Mouse (Mus musculus) kidney, adult 2 months (tissue): ENCODE results near the gene Csrnp1. TPM values are rescaled to one million over a fixed set of nuclear protein-coding genes. Genes with fewer than 3 reads are reported as not detected.
A peak's percentile ranks its signal among the peaks of the same experiment; 100 is the strongest.

Experiments
- DNase-seq: peaks from one replicate; pipeline ENCODE4 v3.0.0; 2021
- H3K27ac ChIP-seq: fragments of 200-500 bp; 2 replicates; pipeline ENCODE4 v1.5.1; 2012; ENCODE audit warnings: low read depth, low read length, control low read depth, inconsistent platforms; ENCODE audit not compliant: insufficient read depth
- H3K27me3 ChIP-seq: fragments of 200-500 bp; replicated peaks from 2 replicates; pipeline ENCODE4 v1.6.1; 2012; ENCODE audit warnings: mild to moderate bottlenecking, moderate library complexity, low read length, inconsistent platforms; ENCODE audit not compliant: control insufficient read depth, insufficient read depth
- H3K36me3 ChIP-seq: fragments of 200-500 bp; 2 replicates; pipeline ENCODE4 v1.6.1; 2012; ENCODE audit warnings: mild to moderate bottlenecking, moderate library complexity, low read length, inconsistent platforms; ENCODE audit not compliant: control insufficient read depth, insufficient read depth
- H3K4me1 ChIP-seq: fragments of 200-500 bp; 2 replicates; pipeline ENCODE4 v1.6.1; 2011; ENCODE audit warnings: low read length; ENCODE audit not compliant: control insufficient read depth, insufficient read depth
- H3K4me3 ChIP-seq: fragments of 200-500 bp; 2 replicates; pipeline ENCODE4 v1.5.1; 2011; ENCODE audit warnings: mild to moderate bottlenecking, low read depth, low read length, control low read depth; ENCODE audit not compliant: insufficient read depth
- CTCF ChIP-seq: fragments of 200-500 bp; conservative IDR thresholded peaks from 2 replicates; pipeline ENCODE4 v1.5.1; 2011; ENCODE audit warnings: low read depth, mild to moderate bottlenecking, control low read depth, low read length, moderate library complexity, mixed read lengths; ENCODE audit not compliant: insufficient read depth, insufficient read length
- POLR2A ChIP-seq: fragments of 200-500 bp; IDR thresholded peaks from one replicate; pipeline ENCODE4 v1.6.1; 2011; ENCODE audit warnings: low read depth, low read length, control low read depth
- WGBS: fragments of 180-500 bp; shearing (Covaris S2); methylation state at CpG from one replicate; pipeline ENCODE4 v1.1.7; 2018; 5-methylcytosine and 5-hydroxymethylcytosine counted together
- polyA plus RNA-seq: library from polyadenylated mRNA; depleted of rRNA; stranded (reverse); fragments of >200 nt; gene quantifications from 2 replicates; pipeline ENCODE4 v1.2.3, GENCODE M21; 2012

Csrnp1 gene
- polyA plus RNA-seq, 1 experiment = 14.8 TPM

DNA sequence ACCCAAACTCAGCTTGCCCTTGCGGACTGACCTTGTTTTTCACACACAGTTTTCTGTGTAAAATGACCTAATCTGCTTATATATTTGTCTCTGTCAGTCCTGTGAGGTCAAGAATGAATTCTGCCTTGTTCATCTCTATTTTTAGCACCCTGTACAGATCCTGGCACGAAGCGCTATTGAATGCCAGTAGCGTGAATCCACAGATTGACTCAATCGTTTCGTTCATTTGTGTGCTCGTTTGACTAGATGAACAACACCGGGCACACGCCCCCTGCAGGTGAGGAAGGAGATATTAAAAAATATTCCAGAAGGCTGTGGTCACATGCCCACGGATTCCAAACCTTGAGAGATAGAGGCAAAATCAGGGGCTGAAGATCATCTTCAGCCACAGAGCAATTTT is 27.1 kb upstream of the Csrnp1 start:
- Histone ChIP-seq H3K36me3 (no peaks in the 10 kb centered on the region), H3K27me3 (no peaks in the 10 kb centered on the region), H3K4me3 (peak overlapping the region; percentile 31), H3K27ac (peak overlapping the region; percentile 52; the same call in 1 of the 2 replicates), H3K4me1 (peaks cover 4% of the 10 kb centered on the region; the same call in 1 of the 2 replicates)
- no peak for TF ChIP-seq POLR2A
- TF ChIP-seq CTCF = peak; percentile 79
- WGBS = under 1% methylated on average over 10 of the region's 10 CpGs
- DNase-seq = peak; percentile 85

DNA sequence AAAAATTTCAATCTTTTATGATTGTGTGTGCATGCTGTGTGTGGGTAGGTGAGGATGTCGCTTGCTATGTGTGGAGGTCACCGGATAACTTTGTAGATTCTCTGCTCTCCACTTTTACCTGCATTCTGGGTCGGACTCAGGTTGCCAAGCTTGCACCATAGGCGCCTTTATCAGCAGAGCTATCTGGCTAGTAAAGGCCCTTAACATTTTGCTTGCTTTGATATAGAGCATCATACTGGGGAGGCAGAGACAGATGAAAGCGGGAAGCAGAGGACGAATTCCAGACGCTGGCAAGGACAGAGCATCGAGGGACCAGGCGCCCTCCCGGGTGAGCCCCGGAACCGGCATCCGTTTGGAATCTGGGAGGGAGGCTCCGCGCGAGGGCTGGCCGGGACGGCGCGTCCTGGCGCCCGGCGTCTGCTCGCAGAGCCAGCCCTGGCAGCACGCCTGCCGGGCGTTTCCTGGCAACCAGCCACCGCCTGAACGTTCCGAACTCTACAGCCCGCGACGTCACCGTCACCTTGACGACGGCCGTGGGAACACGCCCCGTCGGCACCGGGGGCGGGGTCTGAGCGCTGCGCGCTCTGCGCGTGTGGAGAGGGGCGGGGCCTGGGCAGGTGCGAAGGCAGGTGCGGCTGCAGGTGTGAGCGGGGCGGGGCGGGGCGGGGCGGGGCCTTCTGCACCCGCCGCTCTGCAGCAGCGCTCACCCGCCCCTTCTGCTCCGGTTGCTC is 26.5 kb upstream of the Csrnp1 start:
- Histone ChIP-seq H3K36me3 (no peaks in the 10 kb centered on the region), H3K4me1 (peaks cover 4% of the 10 kb centered on the region; the same call in 1 of the 2 replicates), H3K27me3 (no peaks in the 10 kb centered on the region), H3K27ac (peak overlapping the region; percentile 79), H3K4me3 (peak overlapping the region; percentile 31)
- TF ChIP-seq POLR2A (no peak), CTCF (no peak)
- peak; percentile 99 for DNase-seq
- WGBS = 3% methylated on average over 59 of the region's 60 CpGs

DNA sequence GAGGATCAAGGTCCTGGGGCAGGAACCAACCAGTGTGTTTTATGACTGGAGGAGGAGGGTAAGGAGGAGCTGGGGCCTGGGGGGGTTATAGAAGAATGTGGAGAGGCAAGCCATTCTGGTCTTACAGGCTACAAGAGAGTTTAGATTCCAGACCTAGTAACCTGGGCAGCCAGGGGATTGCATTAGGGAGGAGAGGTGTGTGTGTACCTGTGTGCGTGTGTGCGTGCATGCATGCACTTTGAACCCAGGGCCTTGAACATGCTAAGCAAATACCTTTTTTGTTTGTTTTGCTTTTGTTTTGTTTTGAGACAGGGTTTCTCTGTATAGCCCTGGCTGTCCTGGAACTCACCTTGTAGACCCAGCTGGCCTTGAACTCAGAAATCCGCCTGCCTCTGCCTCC is 25.4 kb upstream of the Csrnp1 start:
- peak; percentile 14 for DNase-seq
- Histone ChIP-seq H3K27ac (no peak overlapping the region), H3K36me3 (no peaks in the 10 kb centered on the region), H3K4me3 (no peak overlapping the region), H3K27me3 (no peaks in the 10 kb centered on the region), H3K4me1 (peaks cover 4% of the 10 kb centered on the region; the same call in 1 of the 2 replicates)
- 86% methylated on average over 3 of the region's 3 CpGs for WGBS
- TF ChIP-seq POLR2A = no peak
- no peak for TF ChIP-seq CTCF

DNA sequence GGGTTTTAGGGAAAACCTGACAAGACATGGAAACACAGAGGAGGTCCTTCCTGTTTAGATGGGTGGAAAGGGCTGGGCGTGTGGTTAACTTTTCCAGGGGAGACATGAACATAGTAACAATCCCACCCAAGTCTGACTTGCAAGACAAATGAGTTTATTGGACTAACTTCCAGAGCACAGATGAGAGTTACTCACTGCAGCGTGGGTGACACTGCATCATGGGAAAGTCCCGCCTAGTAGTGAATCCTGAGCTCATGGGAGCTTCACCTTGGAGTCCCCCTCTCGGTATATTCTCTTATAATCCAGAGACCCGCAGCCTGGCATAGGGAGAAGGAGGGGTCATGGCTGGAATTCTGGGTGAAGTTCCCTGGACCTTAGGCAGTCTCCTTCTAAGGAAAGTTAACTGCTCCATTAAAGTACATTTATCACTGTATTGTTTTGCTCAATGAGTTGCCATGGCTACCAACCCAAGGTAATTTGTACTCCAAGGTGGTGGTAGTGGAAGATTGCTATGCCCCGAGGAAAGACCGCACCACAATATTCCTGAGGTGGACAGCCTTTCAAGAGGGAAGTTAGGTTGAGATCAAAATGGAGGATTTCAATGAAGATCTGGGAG is 24.9 kb upstream of the Csrnp1 start:
- Histone ChIP-seq H3K36me3 (no peaks in the 10 kb centered on the region), H3K27ac (no peak overlapping the region), H3K27me3 (no peaks in the 10 kb centered on the region), H3K4me3 (no peak overlapping the region), H3K4me1 (peaks cover 4% of the 10 kb centered on the region; the same call in 1 of the 2 replicates)
- TF ChIP-seq CTCF (no peak), POLR2A (no peak)
- DNase-seq = no peak
- WGBS = 72% methylated on average over 7 of the region's 7 CpGs

DNA sequence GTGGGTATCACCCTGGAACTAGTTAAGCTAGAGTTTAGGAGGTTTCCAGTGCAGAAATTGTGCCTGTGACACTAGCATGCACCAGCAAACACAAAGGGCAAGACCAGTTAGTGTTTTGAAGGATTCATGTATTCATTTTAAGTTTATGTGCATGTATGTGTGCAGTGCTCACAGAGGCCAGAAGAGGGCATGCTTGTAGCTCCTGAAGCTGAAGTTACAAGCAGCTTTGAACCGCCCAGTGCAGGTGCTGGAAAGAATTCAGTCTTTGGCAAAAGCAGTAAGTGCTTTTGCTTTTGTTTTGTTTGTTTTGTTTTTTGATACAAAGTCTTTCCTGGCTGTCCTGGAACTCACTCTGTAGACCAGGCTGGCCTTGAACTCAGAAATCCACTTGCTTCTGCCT is 23.4 kb upstream of the Csrnp1 start:
- Histone ChIP-seq H3K4me3 (no peak overlapping the region), H3K4me1 (peaks cover 4% of the 10 kb centered on the region; the same call in 1 of the 2 replicates), H3K27ac (no peak overlapping the region), H3K36me3 (no peaks in the 10 kb centered on the region), H3K27me3 (no peaks in the 10 kb centered on the region)
- DNase-seq = no peak
- 97% methylated on average over 1 of the region's 1 CpGs for WGBS
- TF ChIP-seq POLR2A (no peak), CTCF (no peak; the same call in 1 of the 2 replicates)

DNA sequence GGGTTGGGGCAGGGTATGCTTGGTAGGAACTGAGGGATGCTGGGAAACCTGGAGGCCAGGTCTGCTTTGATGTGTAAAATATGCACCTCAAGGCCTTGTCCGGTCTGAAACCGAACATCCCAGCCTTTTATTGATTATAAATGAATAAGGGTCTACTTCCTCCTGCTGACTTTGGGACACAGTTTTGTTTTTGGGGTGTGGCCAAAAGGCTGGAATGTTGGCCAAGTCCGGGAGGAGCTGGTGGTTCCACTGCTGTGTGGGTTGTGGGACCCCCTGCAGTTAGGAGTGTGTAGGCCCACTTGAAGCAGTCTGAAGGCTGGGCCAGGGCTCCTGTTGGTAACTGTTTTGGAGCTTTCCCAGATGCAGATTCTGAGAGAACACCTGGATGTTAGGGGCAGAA is 21.5 kb upstream of the Csrnp1 start:
- no peaks in the 10 kb centered on the region for H3K27me3 ChIP-seq
- no peaks in the 10 kb centered on the region for H3K36me3 ChIP-seq
- peaks cover 12% of the 10 kb centered on the region for H3K4me1 ChIP-seq
- no peak for DNase-seq
- no peak overlapping the region for H3K27ac ChIP-seq
- no peak overlapping the region for H3K4me3 ChIP-seq
- TF ChIP-seq CTCF (no peak), POLR2A (no peak)
- 68% methylated on average over 3 of the region's 3 CpGs for WGBS

DNA sequence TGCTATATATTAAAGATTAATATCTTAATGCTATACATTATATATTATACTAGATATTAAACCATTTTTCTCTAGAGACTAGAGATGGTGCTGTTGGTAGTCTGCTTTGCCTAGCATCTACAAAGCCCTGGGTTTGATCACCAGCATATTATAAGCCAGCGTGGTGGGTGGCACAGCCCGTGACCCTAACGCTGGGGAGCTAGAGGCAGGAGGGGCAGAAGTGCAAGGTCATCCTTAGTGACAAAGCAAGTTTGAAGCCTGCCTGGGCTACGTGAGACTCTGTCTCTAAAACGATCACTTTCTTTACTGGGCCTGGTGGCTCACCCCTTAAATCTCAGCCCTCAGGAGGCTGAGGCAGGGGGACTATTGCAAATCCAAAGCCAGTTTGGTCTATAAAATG is 18.4 kb upstream of the Csrnp1 start:
- H3K27me3 ChIP-seq = no peaks in the 10 kb centered on the region
- TF ChIP-seq CTCF (no peak), POLR2A (no peak)
- H3K36me3 ChIP-seq = no peaks in the 10 kb centered on the region
- H3K27ac ChIP-seq = no peak overlapping the region
- 90% methylated on average over 5 of the region's 5 CpGs for WGBS
- DNase-seq = no peak
- peaks cover 14% of the 10 kb centered on the region for H3K4me1 ChIP-seq
- no peak overlapping the region for H3K4me3 ChIP-seq
